Mouse (Mus musculus) urinary bladder, postnatal 4 days (tissue): ENCODE measurements at regions not wholly inside any gene's neighbourhood (a gene's known extent, or its start where the extent isn't known, plus 50 kb on each side); places are given as distances from the start of the nearest gene placed in this dataset.

Experiments used
- DNase-seq, 2 experiments: peaks; one replicate each; pipeline ENCODE4 v3.0.0; 2021 to 2022; ENCODE audit warnings: low spot score in 2 of 2

DNA sequence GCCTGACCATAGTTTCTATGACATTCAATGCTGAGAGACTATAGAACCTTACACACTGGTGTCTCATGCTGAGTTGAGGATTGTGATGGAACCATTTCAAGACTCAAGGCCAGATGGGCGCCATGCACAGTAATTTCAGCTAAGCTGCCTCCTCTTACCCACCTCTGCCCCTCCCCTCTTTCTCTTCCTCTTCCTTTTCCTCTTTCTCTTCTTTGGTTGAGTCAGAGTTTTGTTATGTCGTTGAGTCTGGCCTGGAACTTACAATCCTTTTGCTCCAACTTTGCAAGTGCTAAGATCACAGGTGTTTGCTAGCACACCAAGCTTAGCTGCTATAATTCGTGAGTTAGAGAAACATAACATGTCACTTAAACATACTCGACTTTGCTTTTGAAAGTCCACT, 323.2 kb upstream of the Gm5148 start:
- no peak for DNase-seq

DNA sequence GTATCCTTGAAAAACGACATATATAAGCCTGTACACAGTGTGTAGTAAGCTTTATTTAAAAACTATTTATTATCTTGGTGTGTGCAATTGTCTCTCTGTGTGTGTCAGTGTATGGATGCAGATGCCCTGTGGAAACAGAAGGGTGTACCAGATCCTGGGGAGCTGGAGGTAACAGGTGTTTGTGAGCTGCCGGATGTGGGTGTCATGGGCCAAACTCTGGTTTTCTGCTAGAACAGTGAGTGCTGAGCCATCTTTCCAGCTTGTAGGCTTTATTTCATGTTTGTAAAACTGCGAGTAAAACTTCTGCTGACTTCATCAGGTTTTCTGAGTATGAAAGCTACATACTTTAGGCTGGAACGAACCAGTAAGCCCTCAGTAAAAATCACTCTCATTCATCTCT, 322.3 kb upstream of the Gm5148 start:
- no peak for DNase-seq

DNA sequence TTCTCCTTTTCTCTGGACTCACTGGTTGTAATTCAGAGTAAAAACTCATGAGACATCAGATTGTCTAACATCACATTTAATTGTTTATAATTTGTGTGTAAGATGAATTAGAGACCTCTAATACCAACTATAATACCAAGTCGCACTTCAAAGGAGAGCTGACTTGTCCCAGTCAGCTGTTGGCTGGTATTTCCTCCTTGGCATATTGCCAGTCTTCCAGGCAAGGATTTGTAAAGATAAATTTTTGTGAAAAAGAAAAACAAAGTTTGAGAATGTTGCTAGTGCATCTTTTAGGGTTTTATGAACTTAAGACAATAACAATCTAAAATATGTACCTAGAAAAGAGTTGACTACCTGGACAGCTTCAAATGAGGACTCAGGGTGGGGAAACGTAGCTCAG, 321.7 kb upstream of the Gm5148 start:
- no peak for DNase-seq

DNA sequence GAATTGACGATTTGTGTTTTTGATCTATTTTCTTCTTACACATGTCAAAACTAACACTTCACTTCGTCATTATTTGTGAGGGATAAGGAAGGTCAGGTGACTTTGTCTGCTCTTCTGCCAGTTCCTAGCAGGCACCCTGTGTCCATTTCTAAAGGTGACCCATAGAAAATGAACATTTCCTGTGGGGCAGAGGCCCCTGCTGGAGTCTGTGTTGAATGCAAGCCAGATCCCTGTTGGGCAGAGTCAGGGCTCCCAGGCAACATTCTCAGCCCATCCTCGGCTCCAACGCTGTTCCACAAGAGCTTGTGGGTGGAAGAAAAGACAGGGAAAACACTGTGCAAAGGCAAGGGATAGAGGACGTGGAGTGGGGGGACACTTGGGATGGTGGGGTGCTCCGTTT, 321.2 kb upstream of the Gm5148 start:
- no peak for DNase-seq

DNA sequence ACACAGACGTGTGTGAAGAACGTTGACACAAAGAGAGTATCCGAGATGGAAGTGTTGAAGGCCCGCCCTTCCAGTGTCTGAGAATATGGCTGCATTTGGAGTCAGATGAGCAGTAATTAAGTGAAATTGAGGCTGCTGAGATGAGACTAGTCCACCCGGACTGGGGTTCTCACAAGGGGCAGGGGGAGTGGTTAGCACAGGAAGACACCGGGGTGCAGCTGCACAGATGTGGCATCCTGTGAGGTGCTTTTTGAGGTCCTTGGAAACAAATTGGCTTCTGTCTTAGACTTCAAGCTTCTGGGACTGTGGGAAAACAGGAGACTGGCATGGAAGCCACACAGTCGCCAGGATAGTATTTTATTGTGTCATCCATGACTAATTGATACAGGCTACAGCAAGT, 320.0 kb upstream of the Gm5148 start:
- no peak for DNase-seq

DNA sequence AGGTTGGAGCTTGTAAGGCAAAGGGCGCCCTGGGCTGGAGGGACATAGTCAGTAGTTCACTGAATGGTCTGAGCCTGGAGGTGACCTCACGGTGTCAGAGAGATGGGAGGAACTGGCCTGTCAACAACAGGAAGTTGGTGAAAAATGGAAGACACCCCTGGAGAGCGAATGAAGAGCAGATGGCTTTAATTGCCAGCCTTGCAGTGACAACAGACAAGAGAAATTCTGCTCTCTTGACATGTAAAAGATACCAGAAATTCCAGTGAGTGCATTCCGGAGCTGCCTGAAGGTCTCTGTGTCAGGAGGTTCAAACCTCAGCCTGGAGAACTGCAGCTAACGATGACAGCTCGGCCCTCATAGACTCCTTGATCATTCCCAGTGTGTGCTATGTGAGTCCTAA, 318.3 kb upstream of the Gm5148 start:
- no peak for DNase-seq

DNA sequence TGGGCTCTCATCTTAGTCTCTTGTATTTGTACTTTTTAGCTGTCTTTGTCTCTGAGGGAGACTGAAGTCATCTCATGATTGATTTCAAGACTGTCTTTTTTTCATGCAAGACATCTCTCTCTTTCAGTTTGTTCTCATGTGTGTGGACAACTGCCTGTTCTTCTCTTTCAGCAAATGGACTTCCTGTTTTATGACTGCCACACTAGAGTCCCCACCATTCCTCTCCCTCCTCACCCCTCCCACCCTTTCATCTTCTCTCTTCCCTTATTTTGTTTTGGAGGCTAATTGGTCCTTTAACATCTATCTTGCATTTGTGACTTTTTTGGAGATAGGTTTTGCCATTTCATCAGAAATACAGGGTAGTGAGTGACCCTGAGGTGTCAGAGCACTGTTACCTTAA, 311.8 kb upstream of the Gm5148 start:
- DNase-seq = no peak

DNA sequence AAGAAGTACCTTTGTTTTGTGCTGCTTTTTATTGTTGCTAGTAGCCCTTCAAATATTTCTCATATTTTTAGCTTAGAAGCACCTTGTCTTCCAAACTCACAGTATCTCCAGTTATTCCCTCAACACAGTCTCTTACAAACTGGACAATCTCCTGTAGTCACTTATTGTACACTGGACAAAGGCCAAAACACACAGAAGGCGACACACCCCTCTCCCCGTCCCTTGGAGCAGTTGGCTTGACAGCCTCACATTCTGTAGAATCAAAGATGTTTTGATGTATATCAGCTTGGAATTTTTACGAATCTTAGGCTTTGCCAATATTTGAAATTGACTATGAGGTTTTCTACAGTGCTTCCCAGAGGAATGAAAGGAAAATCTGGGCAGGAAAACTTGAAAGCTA, 309.8 kb upstream of the Gm5148 start:
- DNase-seq = no peak

DNA sequence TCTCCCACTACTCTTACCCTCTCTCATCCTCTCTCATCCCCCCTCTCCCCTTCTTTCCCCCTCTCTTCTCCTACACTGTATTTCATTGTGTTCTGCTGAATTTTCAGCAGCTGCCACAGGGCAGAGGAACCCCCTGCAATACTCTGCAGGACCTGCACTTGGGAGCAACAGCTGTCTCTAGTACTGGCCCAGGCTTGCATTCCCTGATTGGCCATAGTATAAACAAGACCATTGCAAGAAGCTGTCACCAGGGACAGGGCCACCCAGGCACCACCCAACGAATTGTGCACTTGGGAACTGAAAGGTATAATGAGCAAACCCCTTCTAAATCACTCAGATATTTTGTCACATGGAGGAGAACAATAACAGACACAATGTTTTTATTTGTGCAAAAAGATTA, 290.5 kb upstream of the Gm5148 start:
- no peak for DNase-seq

DNA sequence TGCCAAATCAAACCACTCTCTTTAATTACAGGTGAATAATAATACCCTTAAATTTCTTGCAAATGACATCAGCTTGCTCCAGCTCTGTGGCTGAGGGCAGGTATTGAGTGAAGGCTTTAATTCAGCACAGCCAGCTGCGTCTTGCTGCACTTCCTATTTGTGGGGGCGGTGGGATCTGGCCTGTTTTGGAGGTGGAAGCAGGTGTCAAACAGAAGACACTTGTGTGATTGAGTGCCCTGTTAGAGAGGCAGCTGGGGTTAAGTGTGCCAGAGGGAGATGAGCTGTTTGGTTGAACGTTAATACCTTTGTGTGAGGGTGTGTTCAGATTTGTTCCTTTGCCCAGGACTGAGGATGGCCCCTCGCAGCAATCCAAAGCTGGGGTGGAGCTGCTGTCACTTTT, 284.9 kb upstream of the Gm5148 start:
- DNase-seq = no peak

DNA sequence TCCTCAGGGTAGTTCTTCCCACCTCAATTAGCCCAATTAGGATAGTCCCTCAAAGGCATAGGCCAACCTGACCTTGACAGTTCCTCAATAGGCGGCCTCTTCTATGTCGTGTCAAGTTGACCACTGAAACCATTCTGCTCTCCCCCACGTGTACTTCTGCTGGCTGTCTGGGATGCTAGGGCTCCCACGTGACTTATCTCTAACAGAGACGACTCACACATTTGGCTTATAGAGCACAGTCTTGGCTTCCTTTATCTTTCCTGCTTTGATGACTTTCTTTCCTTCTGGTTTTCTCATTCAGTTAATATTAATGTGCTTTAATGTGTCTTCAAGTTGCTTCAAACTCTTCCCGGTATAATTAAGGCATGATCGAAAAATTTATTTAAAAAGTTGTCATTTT, 284.0 kb upstream of the Gm5148 start:
- no peak for DNase-seq

DNA sequence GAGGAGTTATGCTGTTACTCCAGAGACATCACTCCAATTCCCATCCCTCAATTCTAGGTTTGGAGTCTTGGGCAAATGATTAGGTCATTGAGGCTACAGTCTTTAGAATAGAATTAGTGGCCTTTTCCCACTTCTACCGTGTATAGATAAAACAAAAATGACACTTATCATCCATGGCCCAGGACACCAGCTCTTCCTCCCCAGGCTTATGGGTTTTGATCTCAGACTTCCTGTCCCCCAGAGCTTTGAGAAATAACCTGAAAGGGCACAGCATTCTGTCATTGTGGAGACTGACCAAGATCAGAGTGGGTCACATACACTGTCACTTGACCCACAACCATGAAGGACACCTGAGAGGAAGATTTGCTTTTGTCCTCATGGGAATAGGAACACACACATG, 283.3 kb upstream of the Gm5148 start:
- no peak for DNase-seq

DNA sequence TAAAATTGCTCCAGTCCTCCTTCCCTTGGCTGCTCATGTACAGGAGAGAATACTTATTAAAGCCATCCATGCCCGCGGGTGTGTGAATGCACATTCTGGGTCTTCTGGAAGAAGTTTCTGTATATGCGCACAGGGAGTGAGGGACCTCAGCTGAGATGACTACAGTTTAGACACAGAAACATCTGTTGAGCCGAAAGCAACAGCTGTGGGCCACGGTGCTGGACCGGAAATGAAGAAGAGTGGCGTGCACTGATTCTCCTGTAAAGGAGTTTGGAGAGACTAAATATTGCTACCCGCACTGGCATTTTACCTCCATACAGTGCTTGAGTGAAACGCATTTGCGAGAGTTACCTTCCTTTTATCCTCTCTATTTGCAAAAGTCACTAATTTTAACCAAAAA, 278.0 kb upstream of the Gm5148 start:
- DNase-seq = no peak

DNA sequence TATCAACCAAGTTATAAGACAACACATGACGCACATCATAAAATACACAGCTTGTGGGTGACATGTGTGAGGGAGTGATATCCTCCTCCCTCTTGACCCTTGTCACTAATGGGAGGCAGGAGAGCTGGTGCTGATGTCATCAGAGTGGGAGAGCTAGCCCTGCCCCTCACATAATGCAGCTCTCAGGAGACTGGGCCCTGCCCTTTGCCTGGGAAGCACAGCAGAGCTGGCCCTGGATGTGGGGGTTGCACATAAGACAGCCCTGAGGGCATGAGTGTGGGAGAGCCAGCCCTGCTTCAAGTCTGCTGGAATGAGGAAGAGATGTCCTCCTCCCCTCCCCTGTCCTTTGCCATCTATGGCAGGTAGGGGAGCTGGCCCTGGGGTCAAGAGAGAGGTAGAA, 275.5 kb upstream of the Gm5148 start:
- DNase-seq = no peak

DNA sequence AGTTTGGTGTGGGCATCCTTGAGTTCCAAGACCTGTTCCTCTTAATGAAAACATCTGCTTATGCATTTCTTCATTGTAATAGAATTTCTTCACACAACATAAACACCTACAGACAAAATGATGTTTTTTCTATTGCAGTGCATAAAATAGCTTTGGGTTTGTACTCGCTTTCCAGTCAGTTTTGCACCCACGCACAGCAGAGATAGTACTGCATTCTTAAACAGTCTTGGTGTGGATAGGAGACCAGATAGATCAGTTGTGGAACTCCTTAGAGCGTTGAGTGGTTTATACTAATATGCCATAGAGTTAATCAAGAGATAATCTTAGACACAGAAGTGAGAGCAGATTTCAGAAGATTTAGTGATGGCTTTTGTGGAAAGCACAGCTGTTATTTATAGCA, 273.7 kb upstream of the Gm5148 start:
- no peak for DNase-seq

DNA sequence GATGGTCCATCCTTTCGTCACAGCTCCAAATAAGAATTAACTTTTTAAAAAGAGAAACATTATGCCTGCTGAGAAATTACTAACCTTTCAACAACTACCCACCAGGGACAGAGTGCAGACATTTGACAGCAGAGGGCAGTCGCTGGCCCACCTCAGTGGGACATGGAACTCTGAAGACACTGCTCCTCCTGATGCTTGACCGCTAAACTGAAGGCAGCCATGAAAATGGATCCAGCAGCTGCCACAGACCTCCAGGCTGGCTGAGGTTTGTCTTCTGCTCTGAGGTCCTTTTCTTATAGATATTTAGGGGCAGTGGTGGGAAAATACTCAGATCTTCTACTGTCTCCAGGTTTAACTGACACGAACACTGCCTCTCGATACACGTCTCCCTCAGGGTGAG, 265.7 kb upstream of the Gm5148 start:
- no peak for DNase-seq

DNA sequence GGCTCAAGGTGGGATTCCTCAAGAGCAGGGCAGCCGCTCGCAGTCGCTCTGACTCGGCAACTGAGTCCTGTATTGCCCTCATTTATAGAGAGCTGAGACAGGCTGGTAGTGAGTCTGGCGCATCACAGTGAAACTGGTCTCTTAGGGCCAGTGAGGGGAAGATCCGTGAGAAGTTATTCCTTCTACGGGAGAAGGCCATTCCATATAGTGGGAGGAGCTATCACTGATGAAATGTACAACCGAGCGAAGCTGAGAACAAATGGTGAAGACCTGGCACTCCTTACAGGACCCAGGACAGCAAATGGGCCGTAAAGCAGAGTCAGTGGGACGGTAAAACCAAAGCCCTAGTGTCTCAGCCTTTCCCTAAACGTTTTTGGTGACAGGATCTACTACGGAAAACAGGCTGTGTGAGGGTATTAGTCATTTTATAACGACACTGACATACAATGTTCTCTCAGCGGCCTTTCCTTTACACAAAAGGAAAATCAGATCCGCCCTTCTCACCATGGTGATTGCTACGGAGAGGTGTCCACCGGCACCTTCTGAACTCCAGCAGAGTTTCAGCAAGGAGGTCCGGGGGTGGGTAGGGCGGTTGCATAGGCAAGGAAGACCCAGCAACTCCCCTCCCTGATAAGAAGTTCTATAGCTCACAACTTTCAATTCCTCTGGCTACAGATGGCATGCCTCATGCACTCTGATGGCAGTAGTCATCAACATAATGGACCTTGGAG, 263.6 kb upstream of the Gm5148 start:
- no peak for DNase-seq

DNA sequence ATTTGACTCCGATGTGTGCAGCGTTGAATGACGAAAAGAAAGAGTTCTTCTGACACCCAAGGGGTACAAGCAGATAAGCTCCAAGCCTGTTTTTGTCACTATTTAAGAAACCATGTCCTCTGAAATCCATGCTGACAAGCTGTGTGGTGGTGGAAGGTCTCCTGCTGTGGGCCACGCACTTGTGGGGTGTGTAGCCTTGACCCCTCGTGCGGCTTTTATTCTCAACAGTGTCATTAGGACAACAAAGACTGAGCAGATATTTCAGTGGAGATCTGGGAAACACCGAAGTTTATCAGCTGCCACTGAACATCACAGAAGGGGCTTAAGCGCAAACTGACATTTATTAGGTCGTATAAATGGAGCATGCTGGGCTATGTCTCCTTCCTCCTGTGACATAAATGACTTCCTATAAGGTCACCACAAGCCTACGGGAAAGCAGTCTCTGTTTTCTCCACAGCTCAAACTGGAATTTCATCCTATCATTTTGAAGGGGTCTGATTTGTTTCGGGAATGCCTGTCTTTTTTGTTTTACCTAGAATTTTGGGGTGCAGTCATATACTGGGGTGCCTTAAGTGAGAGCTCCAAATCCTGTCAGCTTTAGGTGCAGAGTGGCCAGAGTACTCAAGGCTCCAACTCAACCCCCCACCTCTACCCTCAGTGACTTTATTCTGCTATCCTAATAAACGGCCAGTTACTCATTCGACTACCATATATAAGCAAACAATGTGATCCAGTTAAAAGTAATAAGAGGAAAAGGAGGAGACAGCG, 262.9 kb upstream of the Gm5148 start:
- DNase-seq = no peak

DNA sequence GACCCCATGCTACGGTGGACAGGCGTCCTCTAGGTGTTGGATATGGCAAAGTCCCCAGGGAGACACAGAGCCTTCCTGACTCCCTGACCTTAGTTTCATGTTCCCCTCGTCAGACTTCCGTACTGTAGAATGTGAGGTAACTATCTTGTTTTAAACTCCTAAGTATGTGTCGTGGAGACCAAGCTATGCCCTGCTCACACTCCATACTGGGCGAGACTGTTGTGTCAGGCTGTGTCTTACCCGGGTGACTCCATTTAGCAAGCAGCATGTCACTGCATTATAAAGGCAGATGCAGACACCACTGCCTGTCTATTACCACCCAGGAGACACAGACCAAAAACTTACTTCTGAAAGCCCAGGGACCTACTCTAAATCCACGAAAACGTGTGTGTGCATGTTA, 260.4 kb upstream of the Gm5148 start:
- DNase-seq = no peak

DNA sequence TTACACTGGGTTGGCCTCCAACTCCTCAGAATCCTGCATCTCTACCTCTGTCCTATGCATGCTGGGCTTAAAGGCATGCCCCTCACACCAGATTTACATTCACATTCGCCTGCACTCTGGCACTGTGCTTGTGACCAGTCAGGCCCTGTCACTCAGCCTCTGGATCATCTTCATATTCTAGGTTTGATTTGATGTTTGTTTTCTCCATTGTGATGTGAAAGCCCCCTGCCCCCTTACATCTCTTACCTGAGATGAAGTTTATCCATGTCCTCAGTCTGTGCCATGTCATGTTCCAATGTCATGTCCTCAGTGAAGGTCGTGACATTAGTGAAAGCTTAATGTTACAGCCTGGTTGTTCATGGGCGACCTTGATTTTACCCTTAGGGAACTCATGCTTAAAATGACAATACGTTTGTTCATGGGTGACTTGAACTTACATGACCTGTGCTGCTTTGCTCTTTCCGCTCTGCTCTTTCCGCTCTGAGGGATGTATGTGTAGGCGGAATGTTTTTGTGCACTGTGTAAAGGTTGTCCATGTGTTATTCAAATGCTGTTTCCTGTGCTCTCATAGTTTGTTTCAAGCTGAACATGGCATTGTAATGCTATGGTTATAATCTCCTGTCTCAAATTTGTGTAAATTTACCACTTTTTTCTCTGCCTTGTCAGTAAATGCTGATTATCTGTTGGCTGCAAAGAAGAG, 257.3 kb upstream of the Gm5148 start:
- DNase-seq = no peak

DNA sequence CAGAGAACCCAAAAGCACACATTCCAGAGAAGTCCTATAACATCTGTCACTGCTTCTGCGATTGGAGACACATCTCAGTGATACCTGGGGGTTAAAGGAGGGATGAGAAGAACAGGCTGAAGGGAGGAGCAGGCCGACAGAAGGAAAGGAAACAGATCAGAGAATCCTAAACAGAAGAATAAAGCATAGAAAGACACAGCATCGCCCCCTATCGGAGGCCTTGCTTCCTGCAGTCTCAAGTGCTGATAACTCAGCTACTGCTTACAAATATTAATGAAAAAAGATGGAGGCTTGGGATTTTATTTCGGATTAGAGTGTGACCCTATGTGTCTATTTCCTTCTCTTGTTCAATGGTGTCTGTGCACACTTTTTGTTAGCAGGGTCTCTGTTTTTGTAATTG, 255.6 kb upstream of the Gm5148 start:
- no peak for DNase-seq

DNA sequence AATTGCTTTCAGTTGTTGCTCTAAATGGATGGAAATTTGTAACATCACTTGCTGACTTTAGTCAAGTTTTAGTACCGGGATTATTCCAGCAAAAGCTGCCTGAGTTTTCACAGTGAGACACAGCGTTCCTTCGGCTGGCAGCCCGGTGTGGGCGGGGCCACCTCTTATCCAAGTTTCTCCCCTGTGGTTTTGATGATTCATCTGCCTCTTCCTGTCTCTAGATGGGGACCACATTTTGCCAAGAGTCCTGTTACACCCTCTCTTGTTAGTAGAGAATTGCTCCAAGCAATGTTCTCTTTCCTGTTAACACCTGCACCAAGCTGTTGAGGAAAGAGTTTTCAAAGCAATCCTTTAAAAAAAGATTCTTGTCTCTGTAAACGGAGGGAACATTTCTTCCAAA, 254.2 kb upstream of the Gm5148 start:
- peak; percentile 70 to 76 for DNase-seq

DNA sequence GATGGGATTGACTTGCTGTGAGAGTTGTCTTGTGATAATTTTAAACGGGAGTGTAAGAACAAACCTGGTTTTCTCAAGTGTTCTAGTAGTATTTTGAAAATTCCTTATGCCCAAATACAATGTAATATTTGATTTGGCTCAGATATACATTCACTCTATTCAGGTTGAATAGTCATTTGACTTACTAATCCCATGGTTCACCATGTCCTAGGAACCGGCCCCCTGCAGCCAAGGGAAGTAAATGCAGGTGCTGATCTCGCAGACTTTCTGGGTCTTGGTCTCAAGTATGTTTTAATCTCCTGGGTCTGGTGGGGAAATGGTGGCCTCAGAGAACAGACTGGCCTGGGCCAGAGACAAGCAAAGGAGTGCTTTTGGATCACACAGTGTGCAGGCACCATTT, 253.2 kb upstream of the Gm5148 start:
- DNase-seq = no peak
